Mouse (Mus musculus) C2C12 (cell line): ENCODE data around the gene Tspoap1.

Experiments
- CEBPB ChIP-seq: IDR thresholded peaks from one replicate; pipeline ENCODE4 v1.6.1; 2011; ENCODE audit warnings: low read depth, mild to moderate bottlenecking, control low read depth, moderate library complexity
- CTCF ChIP-seq: IDR thresholded peaks from one replicate; pipeline ENCODE4 v1.5.1; 2011; ENCODE audit not compliant: control insufficient read depth, insufficient read depth, insufficient read length
- FOSL1 ChIP-seq: IDR thresholded peaks from one replicate; pipeline ENCODE4 v1.8.0; 2011; ENCODE audit warnings: mild to moderate bottlenecking, low read length; ENCODE audit not compliant: poor library complexity, insufficient read depth, severe bottlenecking
- MYOG ChIP-seq: IDR thresholded peaks from one replicate; pipeline ENCODE4 v1.6.1; 2011; ENCODE audit not compliant: control insufficient read depth, insufficient read length; ENCODE audit errors: extremely low read depth
- USF1 ChIP-seq: IDR thresholded peaks from one replicate; pipeline ENCODE4 v1.6.1; 2011; ENCODE audit warnings: low read depth, mild to moderate bottlenecking, control low read depth, moderate library complexity

- no peak for TF ChIP-seq CTCF
- TF ChIP-seq MYOG: no peak
- no peak for TF ChIP-seq FOSL1
- no peak for TF ChIP-seq CEBPB
- TF ChIP-seq USF1: no peak
These were observed 37.5 kb upstream of the Tspoap1 start for GRCm38 (mm10) chr11:87722891-87723290.
